Mouse (Mus musculus) G1E (cell line): ENCODE results near the gene Orm2. TPM values are rescaled to one million over a fixed set of nuclear protein-coding genes. Genes with fewer than 3 reads are reported as not detected.
"Not testable (repeated sequence)": the region's sequence is repeated elsewhere in the genome, so short reads cannot be mapped to it uniquely, and the experiment has no call there.

Experiments
- ATAC-seq: 2 replicates; pipeline ENCODE4 v1.8.0; 2016; ENCODE audit warnings: mild to moderate bottlenecking; ENCODE audit not compliant: insufficient number of reproducible peaks, poor library complexity, low FRiP score, severe bottlenecking; ENCODE audit errors: extremely low read depth
- DNase-seq: peaks from one replicate; pipeline ENCODE4 v3.0.0; 2012; ENCODE audit warnings: low spot score
- H3K27me3 ChIP-seq: 2 replicates; pipeline ENCODE4 v1.6.1; 2012; ENCODE audit warnings: mild to moderate bottlenecking, low read length, inconsistent platforms; ENCODE audit not compliant: insufficient read depth
- H3K36me3 ChIP-seq: replicated peaks from 2 replicates; pipeline ENCODE3; 2012; ENCODE audit warnings: mild to moderate bottlenecking, inconsistent platforms
- H3K4me1 ChIP-seq: 2 replicates; pipeline ENCODE4 v1.6.1; 2012; ENCODE audit warnings: low read depth, low read length, inconsistent platforms, mixed read lengths; ENCODE audit not compliant: insufficient read depth
- H3K4me3 ChIP-seq: 2 replicates; pipeline ENCODE4 v1.5.1; 2012; ENCODE audit warnings: low read depth, mild to moderate bottlenecking, inconsistent platforms, low read length, moderate library complexity, mixed read lengths
- H3K9me3 ChIP-seq: replicated peaks from 2 replicates; pipeline ENCODE4 v1.6.1; 2012; ENCODE audit warnings: inconsistent platforms
- CTCF ChIP-seq: IDR thresholded peaks from 2 replicates; pipeline ENCODE4 v1.5.1; 2012; ENCODE audit warnings: low read depth, low read length, inconsistent platforms, mixed read lengths
- GATA1 ChIP-seq: IDR thresholded peaks from 2 replicates; pipeline ENCODE4 v1.6.1; 2012; ENCODE audit warnings: borderline replicate concordance, low read length, inconsistent platforms, mixed read lengths
- GATA2 ChIP-seq: IDR thresholded peaks from 2 replicates; pipeline ENCODE4 v1.6.1; 2012; ENCODE audit warnings: low read depth, low read length, inconsistent platforms, borderline replicate concordance
- POLR2AphosphoS5 ChIP-seq: IDR thresholded peaks from 2 replicates; pipeline ENCODE4 v1.6.1; 2012; ENCODE audit warnings: low read depth, low read length, inconsistent platforms; ENCODE audit not compliant: insufficient replicate concordance
- TAL1 ChIP-seq: conservative IDR thresholded peaks from 2 replicates; pipeline ENCODE4 v1.6.1; 2012; ENCODE audit warnings: low read depth, low read length, inconsistent platforms, mixed read lengths
- polyA plus RNA-seq: library from polyadenylated mRNA; stranded (reverse); fragments of >175 nt; gene quantifications from 2 replicates; pipeline ENCODE4 v1.2.3, GENCODE M21; 2012
- total RNA-seq, 2 experiments: library from RNA; stranded (forward) in 1 of 2; stranded (reverse) in 1 of 2; fragments of 200-1000 nt in 1 of 2; fragments of >200 nt in 1 of 2; fragmentation: Nextera tagmentation in 1 of 2; gene quantifications; 2 replicates each; pipeline ENCODE4 v1.2.3; 2014 to 2017

Gene Orm2
- total RNA-seq (2014; fragmentation: Nextera tagmentation) (not detected in 2 replicates), total RNA-seq (2017) (not detected in 2 replicates), polyA plus RNA-seq (not detected in 2 replicates)

DNA sequence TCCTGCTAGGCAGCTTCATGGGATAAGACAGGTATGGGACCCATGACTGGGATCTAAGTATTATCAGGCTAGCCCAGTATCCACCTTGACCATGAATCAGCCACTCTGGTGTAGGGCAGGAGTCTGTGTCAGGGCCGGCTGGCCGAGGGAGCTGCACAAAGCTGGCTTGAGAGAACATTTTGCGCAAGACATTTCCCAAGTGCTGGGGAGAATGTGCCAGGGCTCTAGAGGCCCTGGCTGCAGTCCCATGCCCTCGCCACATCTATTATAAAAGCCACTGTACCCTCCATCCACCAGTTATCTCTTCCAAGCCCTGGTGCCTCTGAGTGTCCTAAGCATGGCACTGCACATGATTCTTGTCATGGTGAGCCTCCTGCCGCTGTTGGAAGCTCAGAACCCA, at the start of gene Orm2:
Gene Orm2 (plus strand): TSS at position 300 of the 400 bp plus-strand sequence.
- DNase-seq (no peak), ATAC-seq (no peak)
- Histone ChIP-seq H3K27me3 (no peaks in the 10 kb centered on the region), H3K9me3 (peaks cover 70% of the 10 kb centered on the region), H3K4me3 (no peak within 1 kb of the TSS), H3K36me3 (no peaks in the 10 kb centered on the region), H3K4me1 (no peaks in the 10 kb centered on the region)
- TF ChIP-seq TAL1 (no peak), GATA1 (no peak), CTCF (no peak), POLR2AphosphoS5 (no peak), GATA2 (no peak)

DNA sequence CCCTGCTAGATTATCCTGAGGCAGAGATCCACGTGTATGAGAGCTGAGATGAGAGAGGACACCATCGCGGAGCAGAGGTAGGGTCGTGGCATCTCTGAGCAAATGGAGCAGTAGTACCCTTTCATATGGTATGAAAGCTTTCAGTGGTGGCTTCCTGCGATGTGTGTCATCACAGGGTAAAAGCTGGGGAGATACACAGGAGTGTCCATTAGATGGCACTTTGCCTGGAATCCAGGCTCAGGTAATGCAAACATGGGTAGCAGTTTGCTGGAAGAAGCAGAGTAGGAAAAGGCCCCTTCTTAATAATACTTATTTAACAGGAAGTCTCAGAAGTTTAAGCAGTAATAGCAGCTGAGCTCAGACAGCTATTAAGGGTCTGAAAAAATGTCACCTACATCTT, 48.2 kb upstream of the Orm2 start:
- Histone ChIP-seq H3K4me1 (no peaks in the 10 kb centered on the region), H3K9me3 (peaks cover 96% of the 10 kb centered on the region), H3K36me3 (no peaks in the 10 kb centered on the region), H3K4me3 (no peak overlapping the region), H3K27me3 (no peaks in the 10 kb centered on the region)
- DNase-seq (no peak), ATAC-seq (no peak)
- TF ChIP-seq TAL1 (no peak), POLR2AphosphoS5 (no peak)

DNA sequence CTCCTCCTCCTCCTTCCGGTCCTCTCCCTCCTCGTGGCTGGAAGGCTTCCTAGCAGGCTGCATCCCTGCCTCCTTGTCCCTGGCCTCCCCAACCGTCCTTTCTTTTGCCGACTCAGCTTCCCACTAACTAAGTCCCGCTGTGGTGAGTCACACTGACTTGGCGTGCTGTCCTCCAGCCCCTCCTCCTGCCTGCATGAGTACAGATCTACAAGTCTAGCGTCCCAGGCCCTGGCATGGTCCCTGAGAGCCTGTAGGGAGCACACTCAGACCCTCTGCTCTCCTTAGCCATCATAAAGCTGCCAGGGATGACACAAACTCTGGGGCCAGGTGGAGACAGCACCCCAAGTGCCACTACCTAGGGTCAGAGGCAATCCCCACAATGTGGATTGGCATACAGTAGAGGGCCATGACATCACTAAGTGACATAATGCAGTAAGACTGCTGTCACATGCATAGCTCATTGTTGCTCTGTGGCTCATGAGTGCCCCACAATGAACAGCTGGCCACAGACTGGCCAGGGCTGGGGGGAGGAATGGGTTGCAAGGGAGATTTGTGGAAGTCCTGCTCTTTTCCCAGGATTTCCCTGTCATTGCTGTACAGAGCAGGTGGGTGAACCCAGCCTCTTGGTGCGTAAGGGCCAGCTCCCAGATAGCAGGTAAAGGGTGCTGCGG, 46.0 kb upstream of the Orm2 start:
- no peak for DNase-seq
- no peaks in the 10 kb centered on the region for H3K36me3 ChIP-seq
- H3K4me1 ChIP-seq, result no peaks in the 10 kb centered on the region
- H3K4me3 ChIP-seq, result no peak overlapping the region
- no peak for TF ChIP-seq CTCF
- no peak for TF ChIP-seq GATA1
- no peak for TF ChIP-seq POLR2AphosphoS5
- TF ChIP-seq TAL1, result no peak
- no peak for TF ChIP-seq GATA2
- H3K9me3 ChIP-seq, result peaks cover 83% of the 10 kb centered on the region
- H3K27me3 ChIP-seq, result no peaks in the 10 kb centered on the region
- ATAC-seq, result no peak

DNA sequence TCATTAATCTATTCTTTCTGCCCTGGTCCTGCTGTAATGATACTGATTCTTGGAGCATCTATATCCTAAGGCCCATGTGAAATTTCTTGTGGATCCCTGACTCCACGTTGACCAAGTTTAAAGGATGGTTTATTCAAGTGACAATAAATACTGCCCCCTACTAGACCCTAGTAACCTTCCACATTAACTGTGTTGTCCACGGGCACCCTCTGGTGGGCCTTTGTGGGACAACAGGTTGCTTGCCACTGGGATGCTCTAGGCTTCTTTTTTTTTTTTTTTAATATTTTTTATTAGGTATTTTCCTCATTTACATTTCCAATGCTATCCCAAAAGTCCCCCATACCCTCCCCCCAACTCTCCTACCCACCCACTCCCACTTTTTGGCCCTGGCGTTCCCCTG, 42.7 kb upstream of the Orm2 start:
- H3K4me1 ChIP-seq, ATAC-seq, H3K36me3 ChIP-seq, H3K4me3 ChIP-seq, DNase-seq, H3K27me3 ChIP-seq: not testable (repeated sequence)
- H3K9me3 ChIP-seq, result peaks cover 80% of the 10 kb centered on the region

DNA sequence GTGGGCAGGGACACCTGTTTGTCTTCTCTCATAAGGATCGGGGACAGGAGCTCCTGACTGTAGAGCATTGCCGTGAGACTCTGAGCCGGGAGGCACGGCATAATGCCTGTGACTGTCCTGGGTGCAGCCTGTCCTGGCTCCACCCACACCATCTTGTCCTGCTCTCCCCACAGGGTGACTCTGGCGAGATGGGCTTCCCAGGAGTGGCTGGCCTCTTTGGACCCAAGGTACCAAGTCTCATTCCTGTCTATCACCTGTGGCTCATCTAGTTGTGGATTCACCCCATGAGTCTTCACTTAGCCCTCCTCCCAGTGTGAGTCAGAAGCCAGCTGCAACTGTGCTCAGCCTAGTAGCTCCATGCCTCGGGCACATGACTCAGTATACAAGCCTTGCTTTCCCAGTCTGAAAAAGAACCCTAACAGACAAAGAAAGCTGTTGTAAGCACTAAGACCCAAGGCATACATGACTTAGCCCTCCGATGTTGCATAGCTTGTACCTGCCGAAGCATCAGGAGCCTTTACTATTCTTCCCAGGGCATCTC, 38.9 kb upstream of the Orm2 start:
- peaks cover 78% of the 10 kb centered on the region for H3K9me3 ChIP-seq

DNA sequence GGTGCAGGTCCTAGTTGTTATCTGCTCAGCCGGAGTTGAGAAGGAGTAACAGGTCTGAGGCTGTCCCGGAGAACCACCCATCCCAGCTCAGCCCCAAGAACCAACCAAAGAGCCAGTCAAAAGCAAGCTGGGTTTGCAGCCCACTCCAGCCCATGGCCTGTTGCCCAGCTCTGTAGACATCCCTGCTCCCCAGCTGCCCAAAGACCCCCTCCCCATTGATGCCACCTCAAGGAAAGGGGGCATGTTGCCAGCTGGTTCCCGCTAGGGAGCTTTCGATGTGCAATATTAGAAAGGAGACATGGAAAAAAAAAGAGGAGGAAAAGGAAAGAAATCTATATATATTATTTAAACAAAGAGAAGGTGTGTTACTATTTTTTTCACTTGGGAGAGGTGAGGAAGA, 28.8 kb upstream of the Orm2 start:
- Histone ChIP-seq H3K36me3 (no peaks in the 10 kb centered on the region), H3K27me3 (no peaks in the 10 kb centered on the region), H3K4me1 (no peaks in the 10 kb centered on the region), H3K9me3 (peaks cover 45% of the 10 kb centered on the region), H3K4me3 (no peak overlapping the region)
- DNase-seq (no peak), ATAC-seq (no peak)
- TF ChIP-seq GATA2, result no peak
- TF ChIP-seq GATA1, result no peak
- no peak for TF ChIP-seq POLR2AphosphoS5
- TF ChIP-seq TAL1, result no peak
- no peak for TF ChIP-seq CTCF

More for the DNA sequence above, 38.9 kb upstream of the Orm2 start:
- H3K4me1 ChIP-seq, result no peaks in the 10 kb centered on the region
- no peak for ATAC-seq
- DNase-seq, result no peak
- no peaks in the 10 kb centered on the region for H3K27me3 ChIP-seq
- H3K36me3 ChIP-seq, result no peaks in the 10 kb centered on the region
- H3K4me3 ChIP-seq, result no peak overlapping the region
- TF ChIP-seq GATA2, result no peak

DNA sequence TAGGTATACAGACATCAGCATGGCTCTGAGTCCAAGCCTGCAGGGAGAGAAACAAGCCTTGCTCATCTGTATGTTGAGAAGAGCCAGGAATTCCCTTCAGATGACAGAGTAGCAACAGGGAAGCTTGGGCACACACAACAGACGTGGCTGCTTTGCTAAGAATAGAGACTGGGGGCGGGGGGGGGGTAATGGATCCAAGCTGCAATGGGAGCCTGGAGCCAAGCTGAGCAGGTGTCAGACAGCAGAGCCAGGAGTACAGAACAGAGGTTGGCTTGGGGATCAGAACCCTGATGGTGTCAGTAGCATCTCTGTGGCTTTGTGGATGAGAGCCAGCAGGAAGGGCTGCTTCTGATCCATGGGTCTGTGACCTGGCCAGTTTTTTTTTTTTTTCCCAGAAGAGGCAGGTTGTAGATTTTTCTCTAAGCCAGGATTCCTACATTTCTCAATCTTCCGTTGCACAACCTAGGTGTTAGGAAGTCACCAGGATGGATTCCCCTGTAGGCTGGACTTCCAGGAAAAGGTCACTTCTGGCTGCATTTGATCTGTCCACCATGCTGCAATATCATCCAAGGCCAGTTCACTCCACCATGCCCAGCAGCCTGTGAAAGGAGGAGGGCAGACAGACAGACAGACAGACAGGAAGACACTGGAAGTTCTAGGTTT, 23.7 kb upstream of the Orm2 start:
- Histone ChIP-seq H3K36me3 (no peaks in the 10 kb centered on the region), H3K9me3 (peaks cover 39% of the 10 kb centered on the region), H3K4me3 (no peak overlapping the region), H3K27me3 (no peaks in the 10 kb centered on the region), H3K4me1 (no peaks in the 10 kb centered on the region)
- DNase-seq, result no peak
- no peak for ATAC-seq
- no peak for TF ChIP-seq GATA1
